Mouse (Mus musculus) kidney, postnatal 36 days (tissue): ENCODE measurements around the gene Gm43518.
A peak's percentile ranks its signal among the peaks of the same experiment; 100 is the strongest.

Source experiments
- DNase-seq, 2 experiments: peaks; one replicate each; pipeline ENCODE4 v3.0.0; 2021 to 2022; ENCODE audit warnings: mixed read lengths in 2 of 2

Gene Gm43518

GRCm38 (mm10) chr5:123933957-123934591 is 6.9 kb downstream of the Gm43518 start:
- DNase-seq: peak; percentile 13 to 54

- DNase-seq: no peak
Measured at GRCm38 (mm10) chr5:123935931-123936330, 8.7 kb downstream of the Gm43518 start.

GRCm38 (mm10) chr5:123938479-123938878 is 11.3 kb downstream of the Gm43518 start:
- no peak for DNase-seq

GRCm38 (mm10) chr5:123946546-123946945 is 19.3 kb downstream of the Gm43518 start:
- DNase-seq: no peak

GRCm38 (mm10) chr5:123947041-123947761 is 20.0 kb downstream of the Gm43518 start:
- peak in 1 of 2 experiments; percentile 52 for DNase-seq

GRCm38 (mm10) chr5:123952365-123953045 is 25.3 kb downstream of the Gm43518 start:
- no peak for DNase-seq

GRCm38 (mm10) chr5:123957213-123957612 is 30.0 kb downstream of the Gm43518 start:
- no peak for DNase-seq

- no peak for DNase-seq
Measured at GRCm38 (mm10) chr5:123959018-123959417, 31.8 kb downstream of the Gm43518 start.

GRCm38 (mm10) chr5:123960129-123960528 is 32.9 kb downstream of the Gm43518 start:
- DNase-seq: no peak

- DNase-seq: no peak
Measured at GRCm38 (mm10) chr5:123961046-123961445, 33.8 kb downstream of the Gm43518 start.

- no peak for DNase-seq
Measured at GRCm38 (mm10) chr5:123964208-123964607, 37.0 kb downstream of the Gm43518 start.

- DNase-seq: no peak
Measured at GRCm38 (mm10) chr5:123966759-123967158, 39.5 kb downstream of the Gm43518 start.

- DNase-seq: no peak
Measured at GRCm38 (mm10) chr5:123968468-123968867, 41.2 kb downstream of the Gm43518 start.

GRCm38 (mm10) chr5:123969216-123969615 is 42.0 kb downstream of the Gm43518 start:
- DNase-seq: peak; percentile 75 to 82

GRCm38 (mm10) chr5:123970576-123970975 is 43.4 kb downstream of the Gm43518 start:
- DNase-seq: no peak

GRCm38 (mm10) chr5:123972453-123972852 is 45.2 kb downstream of the Gm43518 start:
- no peak for DNase-seq

GRCm38 (mm10) chr5:123973299-123974178 is 46.3 kb downstream of the Gm43518 start, which contains the start of gene Hip1r:
Gene Hip1r, plus strand, starts transcription at chr5:123973628.
- peak; percentile 91 to 96 for DNase-seq

- DNase-seq: no peak
Measured at GRCm38 (mm10) chr5:123974179-123974485, 46.9 kb downstream of the Gm43518 start.

GRCm38 (mm10) chr5:123974616-123975111 is 47.4 kb downstream of the Gm43518 start:
- peak in 1 of 2 experiments; percentile 37 for DNase-seq

- peak; percentile 49 to 72 for DNase-seq
Measured at GRCm38 (mm10) chr5:123975668-123976180, 48.5 kb downstream of the Gm43518 start.

- peak; percentile 44 to 49 for DNase-seq
Measured at GRCm38 (mm10) chr5:123977231-123977630, 50.0 kb downstream of the Gm43518 start.

GRCm38 (mm10) chr5:123978131-123978530 is 50.9 kb downstream of the Gm43518 start:
- DNase-seq: no peak
